Mouse (Mus musculus): ENCODE measurements around the gene Gpbp1. TPM values are rescaled to one million over a fixed set of nuclear protein-coding genes. Genes with fewer than 3 reads are reported as not detected.

Gpbp1 gene
- 180 and 188 TPM in 2 replicates for polyA plus RNA-seq (2011; ENCODE audit: insufficient read depth, insufficient read length, low read depth, missing spikeins)

GRCm38 (mm10) chr13:111489802-111490723, at the start of gene Gpbp1:
Gene Gpbp1, minus strand, starts transcription at chr13:111490111.
- H3K4me1 ChIP-seq (ENCODE audit: control insufficient read depth, insufficient read depth, low read length), result no peaks in the 10 kb centered on the region

GRCm38 (mm10) chr13:111537718-111538117, 47.8 kb upstream of the Gpbp1 start:
- Histone ChIP-seq H3K9me3 (replicated peaks; ENCODE audit: control insufficient read depth, insufficient read depth, low read length, poor library complexity, severe bottlenecking) (0 out of 2 replicates have a peak, but pooled peaks cover 3% of the 10 kb centered on the region), H3K27me3 (ENCODE audit: control insufficient read depth, insufficient read depth, low read length, poor library complexity, severe bottlenecking) (no peaks in the 10 kb centered on the region), H3K36me3 (ENCODE audit: control insufficient read depth, insufficient read depth, low read length, poor library complexity, severe bottlenecking) (no peaks in the 10 kb centered on the region), H3K27ac (ENCODE audit: insufficient read depth, low read length) (peak overlapping the region; percentile 24), H3K9ac (ENCODE audit: low read depth, poor library complexity, severe bottlenecking) (peak overlapping the region; percentile 15; the same call in 1 of the 2 replicates), H3K4me3 (ENCODE audit: low read depth, low read length) (peak overlapping the region; percentile 50), H3K4me1 (ENCODE audit: control insufficient read depth, insufficient read depth, low read length) (no peaks in the 10 kb centered on the region)
- peak; percentile 74 for TF ChIP-seq POLR2A (IDR thresholded peaks at IDR 0.05; ENCODE audit: insufficient read depth, low read length)
- TF ChIP-seq CTCF (IDR thresholded peaks at IDR 0.05; ENCODE audit: low read depth, low read length), result no peak
- TF ChIP-seq EP300 (IDR thresholded peaks at IDR 0.05; ENCODE audit: insufficient read depth, low read depth, low read length), result 0 out of 2 replicates have a peak, but pooled peaks have one; percentile 25

More at GRCm38 (mm10) chr13:111489802-111490723, at the start of gene Gpbp1:
- Histone ChIP-seq H3K9me3 (replicated peaks; ENCODE audit: control insufficient read depth, insufficient read depth, low read length, poor library complexity, severe bottlenecking) (no peaks in the 10 kb centered on the region), H3K4me3 (ENCODE audit: low read depth, low read length) (peak within 1 kb of the TSS; percentile 76), H3K9ac (ENCODE audit: low read depth, poor library complexity, severe bottlenecking) (peak within 1 kb of the TSS; percentile 99), H3K27ac (ENCODE audit: insufficient read depth, low read length) (peak within 1 kb of the TSS; percentile 71), H3K27me3 (ENCODE audit: control insufficient read depth, insufficient read depth, low read length, poor library complexity, severe bottlenecking) (peaks cover 3% of the 10 kb centered on the region; the same call in 1 of the 2 replicates), H3K36me3 (ENCODE audit: control insufficient read depth, insufficient read depth, low read length, poor library complexity, severe bottlenecking) (peaks cover 8% of the 10 kb centered on the region)
- no peak for TF ChIP-seq POLR2A (IDR thresholded peaks at IDR 0.05; ENCODE audit: insufficient read depth, low read length)

DNA sequence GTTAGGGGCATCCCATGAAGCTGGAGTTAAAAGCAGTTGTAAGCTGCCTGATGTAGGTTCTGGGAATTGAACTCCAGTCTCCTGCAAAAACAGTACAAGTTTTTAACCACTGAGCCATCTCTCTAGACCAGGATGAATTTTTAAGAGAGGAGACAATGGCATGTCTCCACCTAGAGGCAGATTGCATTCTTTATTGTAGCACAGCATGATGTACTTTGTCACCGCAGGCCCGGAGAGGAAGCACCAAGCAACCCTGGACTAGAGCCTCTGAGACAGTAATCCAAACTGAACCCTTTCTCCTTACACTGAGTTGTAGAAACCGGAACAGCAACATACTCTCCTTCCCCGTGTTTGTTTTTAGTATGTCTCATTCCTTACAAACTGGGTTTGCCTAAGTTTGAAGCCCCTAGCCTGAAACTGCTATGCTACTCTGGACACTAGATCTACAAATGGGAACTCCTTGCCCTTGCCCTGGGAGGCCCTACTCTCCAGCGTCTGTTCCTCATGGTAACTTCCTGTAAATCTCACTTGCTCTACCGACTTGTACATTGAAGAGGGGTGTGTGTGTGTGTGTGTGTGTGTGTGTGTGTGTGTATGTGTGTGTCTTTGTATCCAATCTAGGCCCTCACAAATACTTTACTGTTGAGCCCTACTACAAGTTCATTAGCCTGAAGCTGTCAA, 46.4 kb upstream of the Gpbp1 start:
- H3K9ac ChIP-seq (ENCODE audit: low read depth, poor library complexity, severe bottlenecking), result no peak overlapping the region
- H3K27ac ChIP-seq (ENCODE audit: insufficient read depth, low read length), result peak overlapping the region; percentile 64
- H3K4me1 ChIP-seq (ENCODE audit: control insufficient read depth, insufficient read depth, low read length), result no peaks in the 10 kb centered on the region
- no peak overlapping the region for H3K4me3 ChIP-seq (ENCODE audit: low read depth, low read length)
- H3K27me3 ChIP-seq (ENCODE audit: control insufficient read depth, insufficient read depth, low read length, poor library complexity, severe bottlenecking), result no peaks in the 10 kb centered on the region
- 0 out of 2 replicates have a peak, but pooled peaks cover 3% of the 10 kb centered on the region for H3K9me3 ChIP-seq (replicated peaks; ENCODE audit: control insufficient read depth, insufficient read depth, low read length, poor library complexity, severe bottlenecking)
- TF ChIP-seq CTCF (IDR thresholded peaks at IDR 0.05; ENCODE audit: low read depth, low read length) (no peak), EP300 (IDR thresholded peaks at IDR 0.05; ENCODE audit: insufficient read depth, low read depth, low read length) (no peak), POLR2A (IDR thresholded peaks at IDR 0.05; ENCODE audit: insufficient read depth, low read length) (no peak)
- no peaks in the 10 kb centered on the region for H3K36me3 ChIP-seq (ENCODE audit: control insufficient read depth, insufficient read depth, low read length, poor library complexity, severe bottlenecking)

GRCm38 (mm10) chr13:111534131-111534530, 44.2 kb upstream of the Gpbp1 start:
- Histone ChIP-seq H3K4me1 (ENCODE audit: control insufficient read depth, insufficient read depth, low read length) (no peaks in the 10 kb centered on the region), H3K27me3 (ENCODE audit: control insufficient read depth, insufficient read depth, low read length, poor library complexity, severe bottlenecking) (no peaks in the 10 kb centered on the region), H3K9me3 (replicated peaks; ENCODE audit: control insufficient read depth, insufficient read depth, low read length, poor library complexity, severe bottlenecking) (0 out of 2 replicates have a peak, but pooled peaks cover 3% of the 10 kb centered on the region), H3K27ac (ENCODE audit: insufficient read depth, low read length) (peak overlapping the region; percentile 48), H3K9ac (ENCODE audit: low read depth, poor library complexity, severe bottlenecking) (no peak overlapping the region), H3K4me3 (ENCODE audit: low read depth, low read length) (no peak overlapping the region), H3K36me3 (ENCODE audit: control insufficient read depth, insufficient read depth, low read length, poor library complexity, severe bottlenecking) (no peaks in the 10 kb centered on the region)
- TF ChIP-seq POLR2A (IDR thresholded peaks at IDR 0.05; ENCODE audit: insufficient read depth, low read length) (no peak), EP300 (IDR thresholded peaks at IDR 0.05; ENCODE audit: insufficient read depth, low read depth, low read length) (0 out of 2 replicates have a peak, but pooled peaks have one; percentile 52), CTCF (IDR thresholded peaks at IDR 0.05; ENCODE audit: low read depth, low read length) (peak; percentile 56)

- TF ChIP-seq EP300 (IDR thresholded peaks at IDR 0.05; ENCODE audit: insufficient read depth, low read depth, low read length) (peak; percentile 93; the same call in 1 of the 2 replicates), POLR2A (IDR thresholded peaks at IDR 0.05; ENCODE audit: insufficient read depth, low read length) (no peak), CTCF (IDR thresholded peaks at IDR 0.05; ENCODE audit: low read depth, low read length) (no peak)
- H3K36me3 ChIP-seq (ENCODE audit: control insufficient read depth, insufficient read depth, low read length, poor library complexity, severe bottlenecking), result no peaks in the 10 kb centered on the region
- no peak overlapping the region for H3K4me3 ChIP-seq (ENCODE audit: low read depth, low read length)
- H3K9ac ChIP-seq (ENCODE audit: low read depth, poor library complexity, severe bottlenecking), result 0 out of 2 replicates have a peak overlapping the region, but pooled peaks have one; percentile 18
- no peaks in the 10 kb centered on the region for H3K4me1 ChIP-seq (ENCODE audit: control insufficient read depth, insufficient read depth, low read length)
- H3K27ac ChIP-seq (ENCODE audit: insufficient read depth, low read length), result peak overlapping the region; percentile 92
- no peaks in the 10 kb centered on the region for H3K27me3 ChIP-seq (ENCODE audit: control insufficient read depth, insufficient read depth, low read length, poor library complexity, severe bottlenecking)
- H3K9me3 ChIP-seq (replicated peaks; ENCODE audit: control insufficient read depth, insufficient read depth, low read length, poor library complexity, severe bottlenecking), result 0 out of 2 replicates have a peak, but pooled peaks cover 3% of the 10 kb centered on the region
Measured at GRCm38 (mm10) chr13:111532178-111532948, 42.5 kb upstream of the Gpbp1 start.

Measured in ES-Bruce4 (cell line).